Comparison of ENCODE assay signal across 18 mouse cellular contexts in genomic region chr19:43843184-43843583, GRCm38 (mm10).
"Had no signal": no experiment of that assay in that cellular context is flagged by ENCODE, and none has a peak within 500 bp of the region (broad histone marks: within the 10 kb centered on the region; RNA-seq: fewer than 3 reads in every experiment).

No protein-coding gene starts in this region.

- H3K9ac ChIP-seq: intestine, embryonic 15.5 days; liver, embryonic 14.5 days; lung, embryonic 15.5 days; midbrain, embryonic 12.5 days; midbrain, embryonic 15.5 days; neural tube, embryonic 12.5 days; neural tube, embryonic 15.5 days had no signal

- H3K4me3 ChIP-seq: intestine, embryonic 15.5 days; left cerebral cortex, adult 2 months; lung, embryonic 15.5 days; midbrain, embryonic 12.5 days; midbrain, embryonic 15.5 days; neural tube, embryonic 12.5 days; neural tube, embryonic 15.5 days had no signal

- H3K4me2 ChIP-seq: intestine, embryonic 15.5 days; liver, embryonic 11.5 days; lung, embryonic 15.5 days; midbrain, embryonic 12.5 days; midbrain, embryonic 15.5 days; neural tube, embryonic 12.5 days; neural tube, embryonic 15.5 days had no signal

- ATAC-seq: intestine, embryonic 15.5 days; midbrain, embryonic 15.5 days had no signal

- DNase-seq: kidney, adult 18-20 months; kidney, adult 9 months; layer of hippocampus, postnatal 36 days; lung, adult 18-20 months; lung, postnatal 10 days; lung, postnatal 36 days; retina, postnatal 1 day; thymus, adult 18-20 months; thymus, postnatal 4 days had no signal

- H3K9me3 ChIP-seq: intestine, embryonic 15.5 days; lung, embryonic 15.5 days; midbrain, embryonic 12.5 days; midbrain, embryonic 15.5 days; neural tube, embryonic 12.5 days; neural tube, embryonic 15.5 days had no signal

- H3K27ac ChIP-seq: intestine, embryonic 15.5 days; left cerebral cortex, adult 2 months; liver, embryonic 14.5 days; lung, embryonic 15.5 days; midbrain, embryonic 12.5 days; midbrain, embryonic 15.5 days; neural tube, embryonic 12.5 days; neural tube, embryonic 15.5 days had no signal

- H3K27me3 ChIP-seq: intestine, embryonic 15.5 days; lung, embryonic 15.5 days; midbrain, embryonic 12.5 days; midbrain, embryonic 15.5 days; neural tube, embryonic 12.5 days; neural tube, embryonic 15.5 days had no signal

- H3K4me1 ChIP-seq: midbrain, embryonic 12.5 days; midbrain, embryonic 15.5 days; neural tube, embryonic 12.5 days; neural tube, embryonic 15.5 days had no signal
